Mouse (Mus musculus): ENCODE measurements around the gene Leprot.

- TF ChIP-seq CTCF (IDR thresholded peaks at IDR 0.05; ENCODE audit: low read depth) (no peak), EP300 (IDR thresholded peaks at IDR 0.05; ENCODE audit: low read depth) (no peak)
Observed at GRCm38 (mm10) chr4:101616520-101616919, 31.0 kb upstream of the Leprot start.

All from liver, postnatal 0 days (tissue).